Mouse (Mus musculus) liver, adult (tissue): ENCODE measurements around the gene Nup85.

Source experiments
- GATA4 ChIP-seq: IDR thresholded peaks from 2 replicates; pipeline ENCODE4 v1.6.1; 2014; ENCODE audit warnings: mild to moderate bottlenecking, low read length; ENCODE audit not compliant: insufficient replicate concordance

The Nup85 gene

GRCm38 (mm10) chr11:115632862-115633261 is 68.6 kb downstream of the Nup85 start:
- no peak for TF ChIP-seq GATA4
